Mouse (Mus musculus) cerebral cortex, adult 2 months (tissue): Measurements from ENCODE around the gene Tedc2.

Experiments used
- WGBS: fragments of 180-500 bp; shearing (Covaris S2); methylation state at CpG from one replicate; pipeline ENCODE4 v1.1.7; 2018; 5-methylcytosine and 5-hydroxymethylcytosine counted together

Gene Tedc2

DNA sequence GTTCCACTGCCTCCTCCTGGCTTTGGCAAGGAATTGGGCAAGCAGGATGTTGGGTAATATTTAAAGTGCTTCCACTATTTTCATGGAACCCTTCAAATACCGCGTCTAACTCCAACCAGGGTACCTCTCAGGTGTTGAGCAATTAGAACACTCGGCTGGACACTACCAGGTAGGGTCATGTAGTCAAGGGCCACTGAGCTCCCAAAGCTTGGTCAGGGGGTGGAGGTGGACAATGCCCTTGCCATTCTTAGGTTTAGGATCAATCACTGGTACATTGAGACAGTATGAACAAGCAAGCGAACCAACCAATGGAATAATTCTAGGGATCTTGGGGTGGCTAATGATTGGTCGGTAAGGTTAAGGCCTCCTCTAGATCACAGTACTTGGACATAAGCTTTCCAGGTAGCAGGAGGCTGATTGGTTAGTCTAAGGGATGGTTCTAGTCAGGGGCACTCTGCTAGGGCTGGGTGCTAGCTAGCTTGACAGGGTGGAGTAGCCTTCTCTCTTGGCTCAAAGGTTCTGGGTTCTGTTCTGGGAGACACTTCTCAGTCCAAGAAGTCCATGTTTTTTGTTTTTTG is 8.1 kb downstream of the Tedc2 start:
- WGBS = 37% methylated on average over 5 of the region's 5 CpGs

- WGBS = 4% methylated on average over 37 of the region's 37 CpGs
These were observed 8.8 kb downstream of the Tedc2 start for GRCm38 (mm10) chr17:24211631-24212440.

DNA sequence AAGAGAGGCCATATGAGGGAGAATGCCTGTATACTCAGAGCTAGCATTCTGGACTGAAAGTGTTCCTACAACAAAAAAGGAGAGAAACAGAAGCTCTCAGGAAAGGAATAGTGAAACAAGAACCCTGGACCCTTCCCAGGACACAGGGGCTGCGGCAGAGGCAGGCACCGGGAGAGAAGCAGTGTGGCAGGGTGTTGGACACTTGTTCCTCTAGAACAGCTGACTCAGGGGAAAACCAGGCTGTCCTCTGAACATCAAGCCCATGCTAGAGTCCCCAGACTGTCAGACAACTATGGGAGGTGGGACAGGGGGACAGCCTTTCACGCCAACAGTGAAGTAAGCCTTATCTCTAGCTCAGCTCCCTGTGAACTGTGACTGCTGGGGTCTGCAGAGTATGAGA is 10.1 kb downstream of the Tedc2 start:
- 79% methylated on average over 3 of the region's 3 CpGs for WGBS

DNA sequence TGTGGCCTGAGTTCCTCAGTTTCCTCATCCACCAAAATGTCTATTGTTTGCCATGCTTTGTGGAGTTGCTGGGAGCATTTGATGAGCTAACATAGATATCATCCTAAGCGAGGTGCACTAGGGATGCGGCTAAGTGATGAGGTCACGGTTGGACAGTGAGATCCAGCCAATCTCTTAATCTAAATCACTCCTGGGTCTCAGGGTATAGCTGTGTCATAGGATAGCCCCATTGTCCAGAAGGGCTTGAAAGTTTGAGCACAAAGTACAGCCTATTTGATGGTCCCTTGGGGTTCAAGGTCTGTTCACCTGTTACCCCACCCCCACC is 10.8 kb downstream of the Tedc2 start:
- 79% methylated on average over 3 of the region's 3 CpGs for whole genome bisulfite sequencing

- 2% methylated on average over 43 of the region's 43 CpGs for WGBS
These were observed 11.4 kb downstream of the Tedc2 start, which contains the start of gene Ntn3 for GRCm38 (mm10) chr17:24209043-24209915. Gene Ntn3, minus strand, starts transcription at chr17:24209531.

DNA sequence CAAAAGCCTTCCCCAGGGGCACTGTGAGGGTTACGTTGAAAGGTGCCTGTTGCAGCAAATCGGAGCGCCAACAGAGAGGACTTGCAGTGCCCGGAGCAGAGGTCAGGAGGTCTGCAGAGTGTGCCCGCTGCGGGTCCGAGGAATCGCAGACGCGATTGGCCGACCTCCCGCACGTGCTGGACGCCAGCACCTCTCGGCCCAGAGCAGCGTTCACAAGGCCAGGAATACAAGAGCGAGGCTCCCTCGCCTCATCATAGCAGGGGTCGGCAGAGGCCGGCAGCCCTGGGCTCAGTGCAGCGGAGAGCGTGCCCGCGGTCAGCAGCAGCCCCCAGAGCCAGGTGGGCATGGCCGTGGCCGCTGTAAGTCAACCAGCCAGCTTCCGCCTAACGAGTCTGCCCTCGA is 12.0 kb downstream of the Tedc2 start:
- 4% methylated on average over 29 of the region's 29 CpGs for WGBS

DNA sequence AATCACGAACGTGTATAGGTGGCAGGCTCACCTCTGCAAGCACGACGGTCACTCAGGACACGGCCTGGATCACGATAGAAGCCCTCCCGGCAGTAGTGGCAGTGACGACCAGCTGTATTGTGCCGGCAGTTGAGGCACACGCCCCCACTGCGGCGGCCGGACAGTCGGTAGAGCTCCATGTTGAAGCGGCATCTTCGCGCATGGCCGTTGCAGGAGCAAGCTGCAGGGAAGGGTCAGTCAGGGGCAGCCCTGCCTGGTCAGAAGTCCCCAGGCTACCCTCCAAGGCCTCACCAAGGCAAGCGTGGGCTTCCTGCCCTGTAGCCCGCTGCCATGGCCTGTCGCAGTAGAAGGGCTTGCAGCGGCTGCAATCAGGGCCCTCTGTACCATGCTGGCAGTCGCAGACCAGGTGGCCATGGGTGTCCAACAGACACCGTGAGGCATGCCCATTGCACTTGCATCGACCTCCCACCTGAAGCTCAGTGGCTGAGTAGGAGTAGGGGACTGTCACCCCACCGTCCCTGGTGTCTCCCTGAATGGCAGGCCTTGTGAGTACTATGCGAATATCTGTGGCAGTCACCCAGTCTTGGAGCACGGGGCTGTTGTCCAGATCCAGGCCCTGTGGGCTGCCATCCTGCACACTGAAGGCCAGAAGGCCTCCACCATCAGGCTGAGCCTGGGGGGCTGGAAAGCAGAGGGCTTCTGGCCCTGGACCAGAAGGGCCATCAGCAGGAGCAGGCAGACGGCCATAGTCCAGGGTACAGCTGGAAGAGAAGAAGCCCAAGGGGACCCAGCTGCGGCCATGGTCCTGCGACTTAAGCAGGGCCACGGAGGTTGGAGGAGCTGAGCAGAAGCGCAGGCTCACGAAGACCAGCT is 12.6 kb downstream of the Tedc2 start:
- WGBS = 70% methylated on average over 34 of the region's 34 CpGs

DNA sequence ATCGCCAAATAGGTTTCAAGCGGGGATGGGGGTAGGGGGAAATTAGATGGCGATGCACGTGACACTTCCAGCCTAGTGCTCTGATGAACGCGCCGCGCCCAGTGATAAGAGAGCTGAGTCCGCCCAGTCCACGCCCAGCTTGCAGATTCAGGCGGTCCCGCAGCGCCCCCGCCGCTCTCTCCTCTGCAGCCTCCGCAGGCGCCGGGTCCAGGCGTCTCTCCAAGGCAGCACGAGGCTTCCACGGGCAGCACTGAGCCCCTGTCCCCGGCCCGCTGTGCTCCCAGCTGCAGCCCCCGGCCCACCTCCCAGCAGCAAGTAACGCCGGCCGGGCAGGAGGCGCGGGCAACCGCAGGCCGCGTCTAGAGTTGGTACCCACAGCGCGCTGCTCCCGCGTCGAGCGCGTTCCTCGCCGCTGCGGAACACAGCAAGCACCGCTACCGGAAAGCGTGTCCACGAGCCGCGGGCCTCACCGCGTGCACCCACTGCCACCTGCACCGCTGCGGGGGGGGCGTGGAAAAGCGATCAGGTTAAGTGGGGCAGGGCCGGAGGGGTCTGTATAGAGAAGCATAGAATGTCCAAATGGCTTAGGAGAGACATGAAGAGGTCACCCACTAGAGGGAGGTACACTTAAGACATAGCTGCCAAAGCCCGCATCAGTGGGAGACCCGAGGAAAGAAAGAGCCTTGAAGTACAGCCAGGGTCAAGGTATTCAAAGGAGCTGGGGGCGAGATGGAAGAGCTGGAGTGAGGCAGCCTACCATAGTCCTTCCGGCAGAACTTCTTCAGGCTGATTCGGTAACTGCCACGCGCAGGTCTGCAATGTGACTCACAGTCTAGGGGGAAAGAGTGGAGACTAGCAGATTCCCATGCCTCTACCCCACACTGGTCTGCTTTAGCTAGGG is 13.9 kb downstream of the Tedc2 start:
- 6% methylated on average over 61 of the region's 62 CpGs for WGBS

DNA sequence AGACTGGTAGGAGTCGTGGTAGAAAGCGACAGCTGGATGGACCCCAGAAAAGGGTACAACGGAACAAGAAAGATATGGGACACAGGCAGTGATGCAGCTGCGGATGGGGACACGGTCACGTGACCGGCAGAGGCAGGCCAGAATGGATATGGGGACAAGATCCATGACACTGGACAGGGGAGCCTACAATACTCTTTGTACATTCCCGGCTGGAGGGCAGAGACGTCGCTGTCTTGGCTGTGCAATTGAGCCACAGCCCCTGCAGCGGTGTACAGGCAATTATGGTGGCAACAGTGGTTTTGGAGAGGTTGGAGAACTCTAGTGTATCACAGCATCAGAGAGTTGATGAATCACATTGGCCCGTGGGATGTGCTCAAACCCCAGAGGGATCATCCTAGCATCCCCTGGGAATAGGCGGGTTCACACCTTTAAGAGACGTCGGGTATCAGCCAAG is 14.7 kb downstream of the Tedc2 start:
- WGBS = 8% methylated on average over 15 of the region's 15 CpGs

- 1% methylated on average over 65 of the region's 65 CpGs for WGBS
These were observed 15.3 kb downstream of the Tedc2 start, which contains the start of gene Tbc1d24 for GRCm38 (mm10) chr17:24205284-24205888. Gene Tbc1d24, minus strand, starts transcription at chr17:24205562.

DNA sequence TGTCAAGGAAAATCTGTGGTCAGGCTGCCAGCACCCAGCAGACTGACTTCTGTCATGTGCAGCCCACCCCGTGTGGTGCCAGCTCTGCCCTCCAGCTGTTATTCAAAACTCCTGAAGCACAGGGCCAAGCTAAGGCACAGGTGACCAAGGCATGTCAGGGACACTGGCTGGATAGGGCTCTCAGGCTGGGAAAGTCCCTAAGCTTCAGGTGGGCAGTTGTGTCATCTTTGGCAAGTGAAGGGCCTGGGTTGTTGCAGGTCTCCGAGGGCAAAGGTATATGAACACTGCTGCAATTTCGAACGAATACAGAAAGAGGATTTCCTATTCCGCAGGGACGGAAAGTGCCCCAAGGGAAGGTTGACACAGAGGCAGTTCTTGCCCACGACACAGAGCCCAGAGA is 15.8 kb downstream of the Tedc2 start:
- 1% methylated on average over 7 of the region's 7 CpGs for WGBS

GRCm38 (mm10) chr17:24203611-24204534 is 16.8 kb downstream of the Tedc2 start:
- WGBS = 48% methylated on average over 3 of the region's 3 CpGs

GRCm38 (mm10) chr17:24203068-24203467 is 17.6 kb downstream of the Tedc2 start:
- WGBS = 69% methylated on average over 4 of the region's 4 CpGs

DNA sequence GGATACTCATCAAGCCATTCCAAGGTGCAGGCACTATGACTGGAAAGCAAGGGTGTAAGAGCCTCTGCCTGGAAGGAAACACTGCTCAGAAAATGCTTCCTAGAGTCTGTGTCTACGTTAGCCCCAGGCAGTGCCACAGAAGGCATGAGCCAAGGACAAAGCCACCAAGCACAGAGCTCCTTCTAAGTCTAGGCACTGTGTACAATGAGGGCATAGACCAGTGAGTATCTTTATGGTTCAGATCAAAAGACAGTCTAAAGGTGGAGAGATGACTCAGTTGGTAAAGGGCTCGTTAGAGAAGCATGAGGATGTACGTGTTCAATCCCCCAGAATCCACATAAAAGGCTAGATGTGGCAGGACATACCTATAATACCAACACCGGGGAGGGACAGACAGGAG is 19.6 kb downstream of the Tedc2 start:
- 54% methylated on average over 4 of the region's 4 CpGs for WGBS

DNA sequence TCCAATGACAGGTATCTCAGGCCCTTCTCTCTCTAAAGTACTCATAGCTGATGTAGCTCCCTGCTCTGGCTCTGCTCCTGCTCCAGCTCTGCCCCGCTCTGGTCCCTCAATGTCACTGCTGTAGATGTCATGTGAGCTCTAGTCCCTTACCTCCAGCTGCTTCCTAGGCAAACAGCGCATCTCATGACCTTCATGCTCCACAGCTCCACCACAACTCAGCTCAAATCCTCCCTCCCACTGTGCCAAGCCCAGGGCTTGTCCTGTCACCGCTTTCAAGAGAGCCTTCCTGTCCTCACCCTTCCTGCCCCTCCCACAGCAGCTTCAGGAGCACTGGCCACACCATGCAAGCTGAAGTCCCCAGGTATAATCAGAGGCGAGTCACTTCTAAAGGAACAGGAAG is 20.9 kb downstream of the Tedc2 start:
- WGBS = 60% methylated on average over 4 of the region's 4 CpGs

- WGBS = 38% methylated on average over 4 of the region's 4 CpGs
These were observed 21.4 kb downstream of the Tedc2 start for GRCm38 (mm10) chr17:24199252-24199651.

- WGBS = 44% methylated on average over 15 of the region's 15 CpGs
These were observed 23.4 kb downstream of the Tedc2 start for GRCm38 (mm10) chr17:24197032-24197824.

DNA sequence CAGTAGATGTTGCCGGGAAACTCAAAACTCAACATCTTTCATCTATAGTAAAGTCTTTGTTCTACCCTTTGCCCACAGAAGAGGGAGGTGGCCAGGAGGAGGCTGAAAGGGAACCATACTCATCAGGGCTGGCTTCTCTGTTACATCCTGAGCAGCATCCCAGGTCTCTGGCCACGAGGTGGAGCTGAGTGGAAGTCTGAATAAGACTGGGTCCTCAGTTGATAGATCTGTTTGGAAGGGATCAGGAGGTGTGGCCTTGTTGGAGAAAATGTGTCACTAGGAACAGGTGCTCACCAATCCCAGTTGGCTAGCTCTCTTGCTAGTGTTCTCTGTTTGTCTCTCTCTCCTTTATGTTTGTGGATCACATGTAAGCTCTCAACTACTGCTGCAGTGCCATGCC is 25.3 kb downstream of the Tedc2 start:
- 54% methylated on average over 2 of the region's 2 CpGs for WGBS
